Mouse (Mus musculus): ENCODE measurements around the gene Dpt. TPM values are rescaled to one million over a fixed set of nuclear protein-coding genes. Genes with fewer than 3 reads are reported as not detected.
"Not testable (repeated sequence)": the region's sequence is repeated elsewhere in the genome, so short reads cannot be mapped to it uniquely, and the experiment has no call there.

Gene Dpt
- polyA plus RNA-seq, 1 experiment from 2014 or later, result not detected

DNA sequence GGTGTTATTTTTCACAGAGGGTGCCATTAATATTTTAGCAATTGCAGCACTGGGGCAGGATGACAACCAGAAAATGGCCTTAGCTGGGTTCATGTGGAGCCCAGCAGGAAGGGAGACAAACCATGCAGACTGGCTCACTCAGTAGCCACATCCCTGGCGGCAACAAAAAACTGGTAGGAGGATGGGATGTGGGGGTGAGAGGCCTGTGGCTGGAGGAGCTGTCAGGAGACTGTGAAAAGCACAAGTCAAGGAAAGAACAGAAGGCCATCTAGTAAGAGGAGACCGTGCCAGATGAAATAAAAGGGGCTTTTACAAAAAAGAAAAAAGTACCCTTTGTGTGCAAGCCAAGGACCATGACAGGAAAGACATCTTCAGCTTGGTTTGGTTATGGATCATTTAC is 28.5 kb downstream of the Dpt start:
- WGBS, result 61% methylated on average over 2 of the region's 2 CpGs
- Histone ChIP-seq H3K27me3 (replicated peaks; ENCODE audit: control insufficient read depth, insufficient read depth, low read length) (no peaks in the 10 kb centered on the region), H3K4me3 (ENCODE audit: low read depth, low read length) (no peak overlapping the region), H3K9ac (ENCODE audit: low read length) (no peak overlapping the region), H3K4me1 (ENCODE audit: control insufficient read depth, insufficient read depth, low read length) (no peaks in the 10 kb centered on the region), H3K27ac (ENCODE audit: low read depth, low read length) (no peak overlapping the region), H3K4me2 (ENCODE audit: low read length) (no peak overlapping the region), H3K36me3 (ENCODE audit: control insufficient read depth, insufficient read depth, low read length) (no peaks in the 10 kb centered on the region), H3K9me3 (replicated peaks; ENCODE audit: control insufficient read depth, low read length) (no peaks in the 10 kb centered on the region)
- ATAC-seq (no peak), DNase-seq (ENCODE audit: low spot score) (no peak)

DNA sequence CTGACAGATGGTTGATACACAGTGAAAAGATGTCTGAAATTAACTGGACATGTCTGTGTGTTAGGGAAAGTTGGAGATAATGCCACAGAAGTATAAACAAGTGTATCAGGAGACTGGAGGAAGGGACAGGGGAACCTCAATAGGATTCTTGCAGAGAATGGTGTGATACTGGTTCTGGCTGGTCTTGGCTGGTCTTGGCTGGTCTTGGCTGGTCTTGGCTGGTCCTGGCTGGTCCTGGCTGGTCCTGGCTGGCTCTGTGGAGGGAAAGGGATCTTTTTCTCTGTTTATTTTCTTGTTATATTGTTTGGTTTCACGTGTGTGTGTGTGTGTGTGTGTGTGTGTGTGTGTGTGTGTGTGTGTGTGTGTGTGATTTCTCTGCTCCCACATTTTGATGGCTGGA is 33.4 kb downstream of the Dpt start:
- H3K9ac ChIP-seq (ENCODE audit: low read length), result no peak overlapping the region
- DNase-seq (ENCODE audit: low spot score) (no peak), ATAC-seq (no peak)
- H3K4me2 ChIP-seq (ENCODE audit: low read length), result no peak overlapping the region
- WGBS, result 67% methylated on average over 1 of the region's 1 CpGs
- no peaks in the 10 kb centered on the region for H3K27me3 ChIP-seq (replicated peaks; ENCODE audit: control insufficient read depth, insufficient read depth, low read length)
- no peaks in the 10 kb centered on the region for H3K36me3 ChIP-seq (ENCODE audit: control insufficient read depth, insufficient read depth, low read length)
- H3K9me3 ChIP-seq (replicated peaks; ENCODE audit: control insufficient read depth, low read length), result no peaks in the 10 kb centered on the region
- no peaks in the 10 kb centered on the region for H3K4me1 ChIP-seq (ENCODE audit: control insufficient read depth, insufficient read depth, low read length)
- H3K27ac ChIP-seq (ENCODE audit: low read depth, low read length), result no peak overlapping the region
- no peak overlapping the region for H3K4me3 ChIP-seq (ENCODE audit: low read depth, low read length)

DNA sequence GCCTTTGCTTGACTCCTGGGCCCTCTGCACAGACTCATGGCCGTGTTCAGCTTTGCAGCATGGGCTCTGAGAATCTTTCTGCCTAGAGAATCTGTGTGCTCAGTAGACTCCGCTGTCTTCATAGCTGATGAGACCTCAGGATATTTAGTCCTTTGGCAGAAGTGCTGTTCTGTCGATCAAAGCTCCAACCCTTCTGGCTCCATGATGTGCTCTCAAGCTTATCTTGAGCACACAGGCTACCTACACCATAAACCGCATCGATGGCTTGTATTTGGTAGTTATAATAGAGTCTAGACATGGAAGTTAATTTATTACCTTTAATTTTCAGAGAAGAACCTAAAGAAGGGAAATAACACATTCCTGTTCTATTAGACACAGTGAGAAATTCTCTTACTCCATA is 36.0 kb downstream of the Dpt start:
- Histone ChIP-seq H3K4me1 (ENCODE audit: control insufficient read depth, insufficient read depth, low read length) (no peaks in the 10 kb centered on the region), H3K9ac (ENCODE audit: low read length) (no peak overlapping the region), H3K36me3 (ENCODE audit: control insufficient read depth, insufficient read depth, low read length) (no peaks in the 10 kb centered on the region), H3K27ac (ENCODE audit: low read depth, low read length) (no peak overlapping the region), H3K4me2 (ENCODE audit: low read length) (no peak overlapping the region), H3K4me3 (ENCODE audit: low read depth, low read length) (no peak overlapping the region), H3K27me3 (replicated peaks; ENCODE audit: control insufficient read depth, insufficient read depth, low read length) (no peaks in the 10 kb centered on the region), H3K9me3 (replicated peaks; ENCODE audit: control insufficient read depth, low read length) (no peaks in the 10 kb centered on the region)
- ATAC-seq (no peak), DNase-seq (ENCODE audit: low spot score) (no peak)
- WGBS, result 95% methylated on average over 5 of the region's 5 CpGs

DNA sequence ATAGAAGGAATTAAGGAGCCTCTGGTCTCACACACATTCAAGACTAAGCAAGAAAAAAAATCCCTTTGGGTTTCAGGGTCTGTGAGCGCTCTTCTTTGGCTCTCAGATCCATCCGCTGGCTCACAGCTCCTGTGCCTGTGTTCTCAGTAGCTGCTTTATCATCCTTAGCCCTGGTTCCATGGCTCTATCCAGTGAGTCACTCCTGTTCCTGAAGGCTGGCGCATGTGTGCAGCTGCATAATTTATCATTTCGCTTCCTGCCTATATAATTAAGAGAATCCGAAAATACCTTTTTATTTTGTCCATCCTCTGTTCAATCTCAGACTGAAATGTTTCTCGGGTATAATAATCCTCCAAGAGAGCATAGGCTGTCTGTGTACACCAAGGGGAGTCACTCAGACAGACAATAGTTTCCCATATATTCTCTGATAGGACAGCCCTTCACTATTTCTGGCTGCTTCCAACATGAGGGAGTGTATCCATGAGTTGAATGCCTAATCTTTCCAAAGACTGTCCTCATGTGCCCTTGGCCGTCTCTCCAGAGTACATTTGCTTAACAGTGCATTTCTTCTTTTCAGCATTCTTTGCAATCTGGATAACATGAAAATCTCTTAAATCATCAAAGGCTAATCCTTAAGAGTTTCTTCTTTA is 52.3 kb downstream of the Dpt start:
- Histone ChIP-seq H3K9ac (ENCODE audit: low read length) (no peak overlapping the region), H3K4me3 (ENCODE audit: low read depth, low read length) (no peak overlapping the region), H3K36me3 (ENCODE audit: control insufficient read depth, insufficient read depth, low read length) (no peaks in the 10 kb centered on the region), H3K4me1 (ENCODE audit: control insufficient read depth, insufficient read depth, low read length) (no peaks in the 10 kb centered on the region), H3K27ac (ENCODE audit: low read depth, low read length) (no peak overlapping the region), H3K4me2 (ENCODE audit: low read length) (no peak overlapping the region), H3K27me3 (replicated peaks; ENCODE audit: control insufficient read depth, insufficient read depth, low read length) (no peaks in the 10 kb centered on the region), H3K9me3 (replicated peaks; ENCODE audit: control insufficient read depth, low read length) (no peaks in the 10 kb centered on the region)
- ATAC-seq (no peak), DNase-seq (ENCODE audit: low spot score) (no peak)
- WGBS, result 82% methylated on average over 7 of the region's 7 CpGs

DNA sequence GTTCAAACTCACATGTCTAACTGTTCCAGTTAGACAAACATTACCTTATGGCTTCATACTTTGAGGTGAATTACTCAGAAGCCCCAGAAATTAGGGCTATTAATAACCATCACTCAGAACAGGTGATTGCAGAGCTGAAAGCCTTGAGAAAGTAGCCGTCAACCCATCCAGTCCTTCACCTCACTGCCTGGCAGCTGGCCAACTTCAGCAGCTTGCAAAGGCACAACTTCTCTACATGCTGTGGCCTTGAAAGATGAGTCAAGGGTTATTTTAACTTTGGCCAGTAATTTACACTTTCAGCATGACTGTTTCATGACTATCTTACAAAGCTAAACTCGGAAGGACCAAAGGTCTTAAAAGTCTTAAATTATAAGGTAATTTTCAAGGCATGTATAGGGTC is 59.3 kb downstream of the Dpt start:
- not testable (repeated sequence) for ATAC-seq; H3K4me1 ChIP-seq (ENCODE audit: control insufficient read depth, insufficient read depth, low read length); H3K4me2 ChIP-seq (ENCODE audit: low read length); H3K36me3 ChIP-seq (ENCODE audit: control insufficient read depth, insufficient read depth, low read length); H3K9ac ChIP-seq (ENCODE audit: low read length); H3K27me3 ChIP-seq (replicated peaks; ENCODE audit: control insufficient read depth, insufficient read depth, low read length); H3K4me3 ChIP-seq (ENCODE audit: low read depth, low read length); H3K9me3 ChIP-seq (replicated peaks; ENCODE audit: control insufficient read depth, low read length); DNase-seq (ENCODE audit: low spot score); H3K27ac ChIP-seq (ENCODE audit: low read depth, low read length)
- WGBS, result 81% methylated on average over 2 of the region's 2 CpGs

DNA sequence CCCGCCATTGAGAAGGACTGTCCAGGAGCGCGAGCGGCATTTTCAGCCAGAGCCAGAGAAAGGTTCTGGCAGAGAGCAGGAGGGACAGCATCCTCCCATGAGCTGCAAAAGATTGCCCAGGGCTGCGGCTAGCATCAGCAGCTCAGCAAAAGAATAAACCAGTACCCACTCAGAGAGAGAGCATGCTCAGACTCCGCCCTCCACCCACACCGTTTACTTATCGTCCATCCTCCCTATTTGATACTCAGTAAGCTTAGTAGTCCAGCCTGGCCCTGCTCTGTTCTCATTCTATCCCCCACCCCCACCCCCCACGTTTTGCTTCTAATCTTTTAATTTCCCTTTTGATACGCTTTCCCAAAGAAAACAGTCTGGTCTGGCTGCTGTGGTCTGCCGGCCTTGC is 63.5 kb downstream of the Dpt start:
- Histone ChIP-seq H3K27me3 (replicated peaks; ENCODE audit: control insufficient read depth, insufficient read depth, low read length) (no peaks in the 10 kb centered on the region), H3K4me3 (ENCODE audit: low read depth, low read length) (no peak overlapping the region), H3K4me1 (ENCODE audit: control insufficient read depth, insufficient read depth, low read length) (no peaks in the 10 kb centered on the region), H3K27ac (ENCODE audit: low read depth, low read length) (no peak overlapping the region), H3K9me3 (replicated peaks; ENCODE audit: control insufficient read depth, low read length) (no peaks in the 10 kb centered on the region), H3K4me2 (ENCODE audit: low read length) (no peak overlapping the region), H3K36me3 (ENCODE audit: control insufficient read depth, insufficient read depth, low read length) (no peaks in the 10 kb centered on the region), H3K9ac (ENCODE audit: low read length) (no peak overlapping the region)
- DNase-seq (ENCODE audit: low spot score) (no peak), ATAC-seq (no peak)
- WGBS, result 78% methylated on average over 11 of the region's 11 CpGs

DNA sequence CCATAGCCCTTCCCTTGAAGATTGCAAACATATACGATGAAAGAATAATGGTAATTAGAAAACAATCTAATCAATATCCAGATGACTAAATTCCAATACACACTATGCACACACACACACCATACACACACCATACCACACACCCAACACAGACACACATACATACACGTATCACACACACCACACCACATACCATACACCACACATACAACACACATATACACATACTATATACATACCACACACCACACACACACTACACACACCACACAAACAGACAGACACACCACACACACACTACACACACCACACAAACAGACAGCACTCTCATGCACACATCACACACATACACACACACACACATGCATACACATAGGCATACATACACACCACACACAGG is 64.3 kb downstream of the Dpt start:
- Histone ChIP-seq H3K27me3 (replicated peaks; ENCODE audit: control insufficient read depth, insufficient read depth, low read length) (no peaks in the 10 kb centered on the region), H3K4me3 (ENCODE audit: low read depth, low read length) (no peak overlapping the region), H3K4me1 (ENCODE audit: control insufficient read depth, insufficient read depth, low read length) (no peaks in the 10 kb centered on the region), H3K27ac (ENCODE audit: low read depth, low read length) (no peak overlapping the region), H3K4me2 (ENCODE audit: low read length) (no peak overlapping the region), H3K9ac (ENCODE audit: low read length) (no peak overlapping the region), H3K36me3 (ENCODE audit: control insufficient read depth, insufficient read depth, low read length) (no peaks in the 10 kb centered on the region), H3K9me3 (replicated peaks; ENCODE audit: control insufficient read depth, low read length) (no peaks in the 10 kb centered on the region)
- no peak for ATAC-seq
- DNase-seq (ENCODE audit: low spot score), result no peak
- WGBS, result 90% methylated on average over 2 of the region's 2 CpGs

DNA sequence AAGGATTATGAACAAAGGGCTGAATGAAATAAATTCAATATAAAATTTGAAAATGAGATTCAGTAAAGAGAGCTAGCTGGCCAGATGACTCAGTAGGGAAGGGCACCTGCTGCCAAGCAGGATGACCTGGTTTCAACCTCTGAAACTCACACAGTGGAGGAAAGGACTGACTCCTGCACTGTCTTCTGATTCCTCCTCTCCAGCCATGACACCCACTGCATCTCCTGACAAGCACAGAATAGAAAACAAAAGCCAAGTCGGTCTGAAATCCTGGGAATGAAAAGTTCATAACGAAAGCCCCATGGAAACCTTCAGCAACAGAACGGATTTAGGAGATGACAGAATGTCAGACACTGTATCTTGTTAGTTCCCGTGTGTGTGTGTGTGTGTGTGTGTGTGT is 65.1 kb downstream of the Dpt start:
- no peak overlapping the region for H3K4me2 ChIP-seq (ENCODE audit: low read length)
- H3K27ac ChIP-seq (ENCODE audit: low read depth, low read length), result no peak overlapping the region
- ATAC-seq (no peak), DNase-seq (ENCODE audit: low spot score) (no peak)
- no peaks in the 10 kb centered on the region for H3K4me1 ChIP-seq (ENCODE audit: control insufficient read depth, insufficient read depth, low read length)
- no peaks in the 10 kb centered on the region for H3K36me3 ChIP-seq (ENCODE audit: control insufficient read depth, insufficient read depth, low read length)
- no peak overlapping the region for H3K9ac ChIP-seq (ENCODE audit: low read length)
- H3K27me3 ChIP-seq (replicated peaks; ENCODE audit: control insufficient read depth, insufficient read depth, low read length), result no peaks in the 10 kb centered on the region
- no peaks in the 10 kb centered on the region for H3K9me3 ChIP-seq (replicated peaks; ENCODE audit: control insufficient read depth, low read length)
- no peak overlapping the region for H3K4me3 ChIP-seq (ENCODE audit: low read depth, low read length)
- WGBS, result 77% methylated on average over 4 of the region's 4 CpGs

DNA sequence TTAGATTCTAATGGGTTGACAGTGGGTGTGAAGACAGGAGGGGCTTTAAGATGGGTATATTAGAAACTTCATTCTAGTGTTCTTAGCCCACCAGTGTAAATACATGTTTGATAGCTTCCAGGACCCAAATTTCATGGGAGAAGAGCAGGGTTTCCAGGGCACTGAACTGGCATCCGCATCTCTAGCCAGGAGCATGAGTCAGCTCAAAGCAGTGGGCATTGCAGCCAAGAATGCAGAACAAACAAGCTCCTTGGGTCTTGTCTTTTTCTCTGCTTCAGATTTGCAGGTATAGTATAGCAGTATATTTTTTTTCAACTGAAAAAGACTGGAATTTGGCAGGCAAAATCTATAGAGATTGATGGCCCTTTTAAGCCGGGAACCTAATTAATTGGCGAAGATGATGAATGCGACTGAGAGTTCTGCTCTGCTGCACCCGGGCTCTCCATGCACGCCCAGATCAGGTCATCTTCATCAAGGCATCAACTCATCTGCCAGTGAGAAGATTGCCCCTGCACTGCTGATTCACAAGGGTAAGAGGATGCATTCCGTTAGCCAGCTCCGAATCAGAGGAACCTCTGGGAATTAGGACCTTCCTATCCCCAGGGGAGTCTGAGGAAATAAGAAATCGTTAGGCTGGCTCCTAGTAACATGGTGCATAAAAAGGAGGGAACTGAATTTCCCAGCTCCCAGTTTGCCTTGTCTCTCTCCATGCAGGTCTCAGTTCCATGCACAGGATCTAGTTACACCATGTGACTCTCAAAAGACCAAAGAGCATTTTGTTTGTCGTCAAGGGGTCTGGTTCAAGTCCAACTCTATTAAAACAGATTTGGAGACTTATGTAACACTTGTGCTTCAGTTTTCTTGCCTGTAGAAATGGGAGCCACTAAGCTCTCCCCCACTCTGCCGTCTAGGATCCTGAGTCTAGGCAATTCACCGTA is 66.8 kb downstream of the Dpt start:
- Histone ChIP-seq H3K36me3 (ENCODE audit: control insufficient read depth, insufficient read depth, low read length) (no peaks in the 10 kb centered on the region), H3K9ac (ENCODE audit: low read length) (no peak overlapping the region), H3K27ac (ENCODE audit: low read depth, low read length) (no peak overlapping the region), H3K27me3 (replicated peaks; ENCODE audit: control insufficient read depth, insufficient read depth, low read length) (no peaks in the 10 kb centered on the region), H3K4me2 (ENCODE audit: low read length) (no peak overlapping the region), H3K9me3 (replicated peaks; ENCODE audit: control insufficient read depth, low read length) (no peaks in the 10 kb centered on the region), H3K4me3 (ENCODE audit: low read depth, low read length) (no peak overlapping the region), H3K4me1 (ENCODE audit: control insufficient read depth, insufficient read depth, low read length) (no peaks in the 10 kb centered on the region)
- peak; percentile 50; the same call in 1 of the 2 replicates for ATAC-seq
- 65% methylated on average over 12 of the region's 12 CpGs for WGBS
- peak; percentile 37 for DNase-seq (ENCODE audit: low spot score)

All from forebrain, embryonic 14.5 days (tissue).